In the genomic region with DNA sequence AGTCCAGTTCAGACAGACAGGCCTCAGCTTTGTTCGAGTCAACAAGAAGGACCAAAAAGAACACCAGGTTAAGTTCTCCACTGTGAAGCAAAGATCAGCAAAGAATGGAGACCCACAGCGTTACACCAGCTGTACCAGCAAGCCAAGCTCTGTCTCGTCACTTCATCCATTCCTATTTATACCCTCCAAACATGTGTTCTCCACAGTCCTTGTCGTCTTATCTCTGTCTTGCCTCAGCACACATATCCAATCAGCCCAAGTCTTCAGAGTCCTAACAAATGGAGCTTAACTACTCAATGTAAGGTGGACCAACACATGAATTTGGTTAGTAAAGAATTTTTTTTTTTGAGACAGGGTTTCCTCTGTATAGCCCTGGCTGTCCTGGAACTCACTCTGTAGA, we compare ENCODE assay signal across 13 mouse cellular contexts.
"Had no signal": no experiment of that assay in that cellular context is flagged by ENCODE, and none has a peak within 500 bp of the region (broad histone marks: within the 10 kb centered on the region; RNA-seq: fewer than 3 reads in every experiment).

No protein-coding gene starts in this region.

- H3K4me2 ChIP-seq: lung, embryonic 14.5 days; midbrain, embryonic 11.5 days; midbrain, embryonic 13.5 days; midbrain, embryonic 15.5 days; neural tube, embryonic 12.5 days; stomach, embryonic 15.5 days had no signal

- H3K27ac ChIP-seq: midbrain, embryonic 13.5 days; midbrain, embryonic 15.5 days; neural tube, embryonic 12.5 days; stomach, embryonic 15.5 days; stomach, postnatal 0 days had no signal

- H3K9ac ChIP-seq: lung, embryonic 14.5 days; midbrain, embryonic 13.5 days; midbrain, embryonic 15.5 days; neural tube, embryonic 12.5 days; stomach, embryonic 15.5 days had no signal

- H3K4me3 ChIP-seq: midbrain, embryonic 13.5 days; midbrain, embryonic 15.5 days; neural tube, embryonic 12.5 days; stomach, embryonic 15.5 days had no signal

- DNase-seq: lung, embryonic 14.5 days; lung, postnatal 10 days; lung, postnatal 4 days; right cerebral cortex, postnatal 14 days; thymus, adult 2 months; thymus, postnatal 25 days; thymus, postnatal 4 days had no signal

- H3K36me3 ChIP-seq: midbrain, embryonic 13.5 days; midbrain, embryonic 15.5 days; neural tube, embryonic 12.5 days; stomach, embryonic 15.5 days had no signal

- H3K9me3 ChIP-seq: midbrain, embryonic 13.5 days; midbrain, embryonic 15.5 days; neural tube, embryonic 12.5 days; stomach, embryonic 15.5 days had no signal

- H3K27me3 ChIP-seq: midbrain, embryonic 13.5 days; midbrain, embryonic 15.5 days; neural tube, embryonic 12.5 days; stomach, embryonic 15.5 days had no signal

- H3K4me1 ChIP-seq: neural tube, embryonic 12.5 days; stomach, embryonic 15.5 days had no signal

- ATAC-seq: midbrain, embryonic 13.5 days; midbrain, embryonic 15.5 days had no signal
